Mouse (Mus musculus) kidney, embryonic 16.5 days (tissue): ENCODE measurements around the gene Ptpn3. TPM values are rescaled to one million over a fixed set of nuclear protein-coding genes. Genes with fewer than 3 reads are reported as not detected.

Experiments
- ATAC-seq: fragments of 200-750 bp; cut with Nextera tagmentation; 2 replicates; pipeline ENCODE4 v1.8.0; 2017; ENCODE audit warnings: moderate TSS enrichment; ENCODE audit not compliant: low FRiP score, low TSS enrichment
- H3K27ac ChIP-seq: fragments of 300-500 bp; sonication (generic); 2 replicates; pipeline ENCODE4 v1.5.1; 2014; ENCODE audit warnings: low read length
- H3K27me3 ChIP-seq: fragments of 300-500 bp; sonication (generic); 2 replicates; pipeline ENCODE4 v1.6.1; 2014; ENCODE audit warnings: low read length, control low read depth, mixed read lengths; ENCODE audit not compliant: insufficient read depth
- H3K36me3 ChIP-seq: fragments of 300-500 bp; sonication (generic); 2 replicates; pipeline ENCODE4 v1.6.1; 2014; ENCODE audit warnings: low read length, control low read depth, mixed read lengths; ENCODE audit not compliant: insufficient read depth
- H3K4me1 ChIP-seq: fragments of 300-500 bp; sonication (generic); 2 replicates; pipeline ENCODE4 v1.6.1; 2014; ENCODE audit warnings: low read length, control low read depth, mixed read lengths; ENCODE audit not compliant: insufficient read depth
- H3K4me2 ChIP-seq: fragments of 300-500 bp; sonication (generic); replicated peaks from 2 replicates; pipeline ENCODE4 v1.6.1; 2014; ENCODE audit warnings: low read depth, low read length
- H3K4me3 ChIP-seq: fragments of 300-500 bp; sonication (generic); 2 replicates; pipeline ENCODE4 v1.5.1; 2014; ENCODE audit warnings: mild to moderate bottlenecking, low read length
- H3K9ac ChIP-seq: fragments of 300-500 bp; sonication (generic); replicated peaks from 2 replicates; pipeline ENCODE4 v1.6.1; 2014; ENCODE audit warnings: low read length
- H3K9me3 ChIP-seq: fragments of 300-500 bp; sonication (generic); 2 replicates; pipeline ENCODE4 v1.6.1; 2016; ENCODE audit warnings: low read length, control low read depth
- WGBS: fragments of 180-500 bp; shearing (Covaris S2); extraction: QIAGEN DNeasy Blood & Tissue Kit; methylation state at CpG from one replicate; pipeline ENCODE4 v1.1.7; 2014; 5-methylcytosine and 5-hydroxymethylcytosine counted together
- polyA plus RNA-seq: library from polyadenylated mRNA; unstranded; fragments of >200 nt; fragmentation: Nextera tagmentation; extraction: Ambion mirVana; gene quantifications from 2 replicates; pipeline ENCODE4 v1.2.1, GENCODE M21; 2015

Ptpn3 gene
- polyA plus RNA-seq, 1 experiment from 2014 or later = 9.0 TPM

- H3K4me3 ChIP-seq = peak overlapping the region; percentile 93
- no peaks in the 10 kb centered on the region for H3K9me3 ChIP-seq
- no peaks in the 10 kb centered on the region for H3K36me3 ChIP-seq
- H3K4me1 ChIP-seq = peaks cover 48% of the 10 kb centered on the region
- H3K27me3 ChIP-seq = peaks cover 8% of the 10 kb centered on the region; the same call in 1 of the 2 replicates
- peak overlapping the region; percentile 71 for H3K4me2 ChIP-seq
- peak overlapping the region; percentile 88 for H3K9ac ChIP-seq
- WGBS = under 1% methylated on average over 83 of the region's 97 CpGs
- ATAC-seq = peak; percentile 59
- peak overlapping the region; percentile 85 for H3K27ac ChIP-seq
Observed at GRCm38 (mm10) chr4:57299701-57300468, 1.8 kb downstream of the Ptpn3 start.

DNA sequence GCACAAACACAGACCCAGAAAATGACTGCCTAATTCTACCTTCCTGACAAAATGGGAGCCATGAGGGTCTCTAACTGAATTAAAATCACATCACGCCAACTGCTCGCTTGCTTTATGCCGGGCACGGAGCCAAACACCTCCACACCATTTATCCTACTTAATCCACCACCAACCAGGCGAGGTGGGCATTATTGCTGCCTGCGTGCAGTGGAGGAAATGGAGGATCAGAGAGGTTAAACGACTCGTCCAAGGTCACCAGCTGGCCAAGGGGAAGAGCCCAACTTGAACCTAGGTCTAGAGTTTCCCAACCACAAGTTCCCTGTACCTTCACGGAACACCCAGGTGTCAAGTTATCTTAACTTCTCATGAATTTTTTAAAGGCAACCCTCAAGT, 2.3 kb downstream of the Ptpn3 start:
- H3K9ac ChIP-seq = peak overlapping the region; percentile 88

DNA sequence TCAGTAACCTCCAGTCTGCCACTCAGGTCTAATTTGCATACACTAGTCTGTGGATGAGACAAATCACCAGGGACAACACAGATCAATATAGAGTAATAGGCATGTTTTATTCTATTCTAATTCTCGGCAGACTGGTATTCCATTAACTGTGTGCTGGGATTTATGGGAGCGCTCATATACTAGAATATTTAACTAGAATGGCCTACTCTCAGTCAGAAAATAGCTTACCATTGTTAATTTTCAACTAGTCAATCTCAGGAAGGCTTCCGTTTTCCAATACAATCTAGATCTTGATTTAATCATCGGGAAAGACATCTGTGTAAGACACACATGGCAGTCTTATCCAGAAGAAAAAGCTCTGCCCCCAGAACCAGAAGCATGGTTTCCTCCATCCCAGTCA, 3.5 kb downstream of the Ptpn3 start:
- H3K36me3 ChIP-seq = no peaks in the 10 kb centered on the region
- H3K4me2 ChIP-seq = peak overlapping the region; percentile 71
- H3K27ac ChIP-seq = peak overlapping the region; percentile 85
- H3K4me3 ChIP-seq = peak overlapping the region; percentile 93
- peaks cover 8% of the 10 kb centered on the region; the same call in 1 of the 2 replicates for H3K27me3 ChIP-seq
- H3K9me3 ChIP-seq = no peaks in the 10 kb centered on the region
- H3K4me1 ChIP-seq = peaks cover 55% of the 10 kb centered on the region
- H3K9ac ChIP-seq = no peak overlapping the region
- no peak for ATAC-seq
- WGBS = 53% methylated on average over 4 of the region's 4 CpGs

More for the DNA sequence above, 2.3 kb downstream of the Ptpn3 start:
- 4% methylated on average over 9 of the region's 9 CpGs for WGBS
- Histone ChIP-seq H3K27ac (peak overlapping the region; percentile 85), H3K4me2 (peak overlapping the region; percentile 71), H3K4me3 (peak overlapping the region; percentile 93), H3K4me1 (peaks cover 52% of the 10 kb centered on the region), H3K9me3 (no peaks in the 10 kb centered on the region), H3K36me3 (no peaks in the 10 kb centered on the region), H3K27me3 (peaks cover 8% of the 10 kb centered on the region; the same call in 1 of the 2 replicates)
- ATAC-seq = no peak

GRCm38 (mm10) chr4:57294971-57295656, 6.5 kb downstream of the Ptpn3 start:
- H3K9ac ChIP-seq = no peak overlapping the region
- no peaks in the 10 kb centered on the region for H3K9me3 ChIP-seq
- peaks cover 46% of the 10 kb centered on the region for H3K4me1 ChIP-seq
- no peak overlapping the region for H3K4me2 ChIP-seq
- H3K36me3 ChIP-seq = no peaks in the 10 kb centered on the region
- H3K27ac ChIP-seq = no peak overlapping the region
- peaks cover 6% of the 10 kb centered on the region; the same call in 1 of the 2 replicates for H3K27me3 ChIP-seq
- 0 out of 2 replicates have a peak, but pooled peaks have one; percentile 10 for ATAC-seq
- WGBS = 46% methylated on average over 9 of the region's 9 CpGs
- H3K4me3 ChIP-seq = no peak overlapping the region

DNA sequence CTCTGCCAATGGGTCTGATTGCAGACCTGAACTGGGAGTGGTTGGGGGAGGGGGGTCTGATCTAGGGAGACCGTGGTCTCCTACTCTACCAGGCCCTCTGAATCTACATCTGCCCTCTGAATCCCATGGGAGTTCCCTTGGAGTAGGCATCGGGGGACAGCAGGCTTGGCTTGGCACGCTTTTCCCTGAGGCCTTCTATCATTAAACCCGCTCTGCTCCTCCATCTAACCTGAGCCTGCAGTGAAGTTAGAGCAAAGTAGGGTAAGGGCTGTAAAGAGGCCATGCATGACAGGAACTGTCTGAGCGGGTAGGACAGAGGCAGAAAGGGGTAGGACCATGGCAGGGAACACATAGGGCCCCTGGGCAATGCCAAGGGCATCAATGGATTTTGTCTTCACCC, 9.0 kb downstream of the Ptpn3 start:
- H3K4me1 ChIP-seq = peaks cover 34% of the 10 kb centered on the region
- WGBS = 77% methylated on average over 5 of the region's 5 CpGs
- no peak overlapping the region for H3K4me3 ChIP-seq
- no peak overlapping the region for H3K4me2 ChIP-seq
- H3K9ac ChIP-seq = no peak overlapping the region
- 0 out of 2 replicates have a peak, but pooled peaks have one; percentile 47 for ATAC-seq
- no peaks in the 10 kb centered on the region for H3K9me3 ChIP-seq
- H3K27me3 ChIP-seq = no peaks in the 10 kb centered on the region
- H3K27ac ChIP-seq = no peak overlapping the region
- H3K36me3 ChIP-seq = no peaks in the 10 kb centered on the region

- Histone ChIP-seq H3K36me3 (no peaks in the 10 kb centered on the region), H3K9ac (no peak overlapping the region), H3K4me3 (no peak overlapping the region), H3K4me2 (no peak overlapping the region), H3K9me3 (no peaks in the 10 kb centered on the region), H3K27ac (no peak overlapping the region), H3K27me3 (no peaks in the 10 kb centered on the region), H3K4me1 (peaks cover 13% of the 10 kb centered on the region)
- 83% methylated on average over 6 of the region's 6 CpGs for WGBS
- ATAC-seq = no peak
Observed at GRCm38 (mm10) chr4:57290049-57290448, 11.6 kb downstream of the Ptpn3 start.

DNA sequence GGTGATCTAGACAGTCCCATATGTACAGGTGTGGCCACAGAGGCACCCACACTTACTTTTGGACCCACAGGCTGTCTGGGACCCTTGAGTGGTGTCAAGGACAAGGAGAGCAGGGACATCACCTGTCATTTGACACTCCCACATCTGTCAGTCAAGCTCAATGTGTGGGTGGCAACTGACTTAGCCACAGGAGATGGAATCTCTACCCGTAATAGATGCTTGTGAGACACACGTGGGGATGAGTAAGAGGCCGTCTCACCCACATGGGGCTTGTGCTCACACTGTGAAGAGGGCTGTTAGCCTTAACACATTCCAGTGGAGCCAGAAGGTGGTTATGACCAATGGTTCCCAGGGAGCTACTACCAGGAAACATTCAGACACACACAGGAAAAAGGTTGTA, 13.8 kb downstream of the Ptpn3 start:
- Histone ChIP-seq H3K4me2 (no peak overlapping the region), H3K9me3 (no peaks in the 10 kb centered on the region), H3K4me3 (no peak overlapping the region), H3K4me1 (0 out of 2 replicates have a peak, but pooled peaks cover 4% of the 10 kb centered on the region), H3K27ac (no peak overlapping the region), H3K9ac (no peak overlapping the region), H3K36me3 (no peaks in the 10 kb centered on the region), H3K27me3 (no peaks in the 10 kb centered on the region)
- WGBS = 84% methylated on average over 3 of the region's 3 CpGs
- ATAC-seq = no peak

GRCm38 (mm10) chr4:57285251-57285650, 16.4 kb downstream of the Ptpn3 start:
- no peak overlapping the region for H3K27ac ChIP-seq
- H3K4me3 ChIP-seq = no peak overlapping the region
- H3K4me1 ChIP-seq = 0 out of 2 replicates have a peak, but pooled peaks cover 4% of the 10 kb centered on the region
- H3K9ac ChIP-seq = no peak overlapping the region
- no peak overlapping the region for H3K4me2 ChIP-seq
- WGBS = 80% methylated on average over 2 of the region's 2 CpGs
- ATAC-seq = no peak
- no peaks in the 10 kb centered on the region for H3K27me3 ChIP-seq
- H3K9me3 ChIP-seq = no peaks in the 10 kb centered on the region
- no peaks in the 10 kb centered on the region for H3K36me3 ChIP-seq

DNA sequence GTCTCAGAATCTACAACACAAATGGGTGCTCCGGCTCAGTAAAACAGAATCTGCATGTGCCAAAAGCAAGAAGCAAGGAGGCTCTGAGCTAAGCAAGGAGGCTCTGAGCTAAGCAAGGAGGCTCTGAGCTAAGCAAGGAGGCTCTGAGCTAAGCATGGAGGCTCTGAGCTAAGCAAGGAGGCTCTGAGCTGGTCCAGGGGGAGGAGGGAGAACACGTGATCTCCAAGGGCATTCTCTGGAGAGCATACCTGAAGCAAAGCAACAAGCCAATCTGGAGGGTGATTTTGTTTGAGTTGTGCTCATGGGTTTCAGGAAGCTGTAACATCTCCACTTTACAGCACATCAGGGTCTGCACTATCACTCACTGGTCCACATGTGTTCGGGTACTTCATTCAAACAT, 18.4 kb downstream of the Ptpn3 start:
- Histone ChIP-seq H3K27ac (no peak overlapping the region), H3K4me1 (peaks cover 23% of the 10 kb centered on the region), H3K4me3 (no peak overlapping the region), H3K9me3 (no peaks in the 10 kb centered on the region), H3K9ac (no peak overlapping the region), H3K4me2 (no peak overlapping the region), H3K36me3 (no peaks in the 10 kb centered on the region), H3K27me3 (no peaks in the 10 kb centered on the region)
- 78% methylated on average over 3 of the region's 3 CpGs for WGBS
- ATAC-seq = no peak

DNA sequence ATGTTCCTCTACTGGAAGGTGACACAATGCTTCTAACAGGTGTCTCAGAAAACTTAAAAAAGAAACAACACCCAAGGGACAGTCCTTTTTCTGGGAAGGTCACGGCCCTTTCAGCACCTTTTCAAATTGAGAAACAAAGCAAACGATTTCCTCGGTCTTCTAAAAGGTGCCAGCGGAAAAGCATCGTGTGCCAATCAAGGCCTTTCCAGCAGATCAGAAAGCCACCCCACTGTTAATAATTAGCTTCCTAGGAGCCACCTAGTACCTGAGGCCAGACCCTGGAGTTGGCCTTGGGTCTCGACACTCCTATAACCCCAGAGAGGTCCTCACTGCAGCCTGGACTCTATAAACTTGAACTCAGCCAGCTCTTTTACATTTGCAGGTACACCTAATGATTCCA, 19.0 kb downstream of the Ptpn3 start:
- peak overlapping the region; percentile 1; the same call in 1 of the 2 replicates for H3K27ac ChIP-seq

More for the DNA sequence above, 19.0 kb downstream of the Ptpn3 start:
- Histone ChIP-seq H3K4me1 (peaks cover 23% of the 10 kb centered on the region), H3K4me2 (no peak overlapping the region), H3K36me3 (no peaks in the 10 kb centered on the region), H3K9me3 (no peaks in the 10 kb centered on the region), H3K27me3 (no peaks in the 10 kb centered on the region), H3K9ac (no peak overlapping the region), H3K4me3 (no peak overlapping the region)
- WGBS = 60% methylated on average over 6 of the region's 6 CpGs
- no peak for ATAC-seq
